Mouse (Mus musculus): ENCODE results near the gene Jpt1. TPM values are rescaled to one million over a fixed set of nuclear protein-coding genes. Genes with fewer than 3 reads are reported as not detected.
"Not testable (repeated sequence)": the region's sequence is repeated elsewhere in the genome, so short reads cannot be mapped to it uniquely, and the experiment has no call there.

The Jpt1 gene
- polyA plus RNA-seq, 1 experiment from 2014 or later: 496 TPM

- ATAC-seq: no peak
- peak overlapping the region; percentile 61 for H3K4me2 ChIP-seq (ENCODE audit: low read depth, low read length)
- H3K4me3 ChIP-seq (ENCODE audit: low read length): peak overlapping the region; percentile 97
- H3K27me3 ChIP-seq (replicated peaks; ENCODE audit: control insufficient read depth, insufficient read depth, low read length): no peaks in the 10 kb centered on the region
- H3K36me3 ChIP-seq (ENCODE audit: control insufficient read depth, insufficient read depth, low read length): no peaks in the 10 kb centered on the region
- H3K9ac ChIP-seq (ENCODE audit: low read depth, low read length): peak overlapping the region; percentile 95
- no peaks in the 10 kb centered on the region for H3K9me3 ChIP-seq (ENCODE audit: control insufficient read depth, low read length)
- 3% methylated on average over 11 of the region's 11 CpGs for WGBS
- H3K27ac ChIP-seq (ENCODE audit: low read length): peak overlapping the region; percentile 100
- no peaks in the 10 kb centered on the region for H3K4me1 ChIP-seq (ENCODE audit: control insufficient read depth, insufficient read depth, low read length)
These were observed 20.7 kb upstream of the Jpt1 start for GRCm38 (mm10) chr11:115534759-115535371.

GRCm38 (mm10) chr11:115526446-115526845 is 12.3 kb upstream of the Jpt1 start:
- H3K9ac ChIP-seq (ENCODE audit: low read depth, low read length); H3K4me1 ChIP-seq (ENCODE audit: control insufficient read depth, insufficient read depth, low read length); H3K4me3 ChIP-seq (ENCODE audit: low read length); H3K9me3 ChIP-seq (ENCODE audit: control insufficient read depth, low read length); H3K27ac ChIP-seq (ENCODE audit: low read length); H3K27me3 ChIP-seq (replicated peaks; ENCODE audit: control insufficient read depth, insufficient read depth, low read length); H3K36me3 ChIP-seq (ENCODE audit: control insufficient read depth, insufficient read depth, low read length); H3K4me2 ChIP-seq (ENCODE audit: low read depth, low read length); ATAC-seq: not testable (repeated sequence)
- 73% methylated on average over 3 of the region's 3 CpGs for WGBS

GRCm38 (mm10) chr11:115522703-115523102 is 8.5 kb upstream of the Jpt1 start:
- Histone ChIP-seq H3K27me3 (replicated peaks; ENCODE audit: control insufficient read depth, insufficient read depth, low read length) (no peaks in the 10 kb centered on the region), H3K4me1 (ENCODE audit: control insufficient read depth, insufficient read depth, low read length) (no peaks in the 10 kb centered on the region), H3K36me3 (ENCODE audit: control insufficient read depth, insufficient read depth, low read length) (peaks cover 4% of the 10 kb centered on the region; the same call in 1 of the 2 replicates), H3K4me3 (ENCODE audit: low read length) (no peak overlapping the region), H3K27ac (ENCODE audit: low read length) (no peak overlapping the region), H3K9ac (ENCODE audit: low read depth, low read length) (no peak overlapping the region), H3K9me3 (ENCODE audit: control insufficient read depth, low read length) (no peaks in the 10 kb centered on the region), H3K4me2 (ENCODE audit: low read depth, low read length) (no peak overlapping the region)
- 74% methylated on average over 2 of the region's 2 CpGs for WGBS
- ATAC-seq: no peak

- no peak for ATAC-seq
- H3K27ac ChIP-seq (ENCODE audit: low read length): no peak overlapping the region
- H3K36me3 ChIP-seq (ENCODE audit: control insufficient read depth, insufficient read depth, low read length): peaks cover 4% of the 10 kb centered on the region; the same call in 1 of the 2 replicates
- 89% methylated on average over 2 of the region's 2 CpGs for WGBS
- no peaks in the 10 kb centered on the region for H3K4me1 ChIP-seq (ENCODE audit: control insufficient read depth, insufficient read depth, low read length)
- no peak overlapping the region for H3K4me3 ChIP-seq (ENCODE audit: low read length)
- no peaks in the 10 kb centered on the region for H3K27me3 ChIP-seq (replicated peaks; ENCODE audit: control insufficient read depth, insufficient read depth, low read length)
- H3K9me3 ChIP-seq (ENCODE audit: control insufficient read depth, low read length): no peaks in the 10 kb centered on the region
- no peak overlapping the region for H3K4me2 ChIP-seq (ENCODE audit: low read depth, low read length)
- no peak overlapping the region for H3K9ac ChIP-seq (ENCODE audit: low read depth, low read length)
These were observed 8.1 kb upstream of the Jpt1 start for GRCm38 (mm10) chr11:115522238-115522637.

- no peak for ATAC-seq
- Histone ChIP-seq H3K9ac (ENCODE audit: low read depth, low read length) (no peak overlapping the region), H3K27ac (ENCODE audit: low read length) (no peak overlapping the region), H3K36me3 (ENCODE audit: control insufficient read depth, insufficient read depth, low read length) (peaks cover 4% of the 10 kb centered on the region; the same call in 1 of the 2 replicates), H3K27me3 (replicated peaks; ENCODE audit: control insufficient read depth, insufficient read depth, low read length) (no peaks in the 10 kb centered on the region), H3K4me1 (ENCODE audit: control insufficient read depth, insufficient read depth, low read length) (no peaks in the 10 kb centered on the region), H3K9me3 (ENCODE audit: control insufficient read depth, low read length) (no peaks in the 10 kb centered on the region), H3K4me3 (ENCODE audit: low read length) (no peak overlapping the region), H3K4me2 (ENCODE audit: low read depth, low read length) (no peak overlapping the region)
- 79% methylated on average over 4 of the region's 4 CpGs for WGBS
These were observed 6.9 kb upstream of the Jpt1 start for GRCm38 (mm10) chr11:115521080-115521479.

GRCm38 (mm10) chr11:115520218-115520617 is 6.0 kb upstream of the Jpt1 start:
- Histone ChIP-seq H3K9ac (ENCODE audit: low read depth, low read length) (no peak overlapping the region), H3K4me3 (ENCODE audit: low read length) (no peak overlapping the region), H3K4me1 (ENCODE audit: control insufficient read depth, insufficient read depth, low read length) (no peaks in the 10 kb centered on the region), H3K4me2 (ENCODE audit: low read depth, low read length) (no peak overlapping the region), H3K9me3 (ENCODE audit: control insufficient read depth, low read length) (no peaks in the 10 kb centered on the region), H3K27me3 (replicated peaks; ENCODE audit: control insufficient read depth, insufficient read depth, low read length) (no peaks in the 10 kb centered on the region), H3K36me3 (ENCODE audit: control insufficient read depth, insufficient read depth, low read length) (peaks cover 4% of the 10 kb centered on the region; the same call in 1 of the 2 replicates), H3K27ac (ENCODE audit: low read length) (no peak overlapping the region)
- ATAC-seq: no peak
- WGBS: 80% methylated on average over 2 of the region's 2 CpGs

- ATAC-seq: no peak
- H3K9me3 ChIP-seq (ENCODE audit: control insufficient read depth, low read length): no peaks in the 10 kb centered on the region
- H3K4me1 ChIP-seq (ENCODE audit: control insufficient read depth, insufficient read depth, low read length): no peaks in the 10 kb centered on the region
- no peaks in the 10 kb centered on the region for H3K27me3 ChIP-seq (replicated peaks; ENCODE audit: control insufficient read depth, insufficient read depth, low read length)
- peaks cover 4% of the 10 kb centered on the region; the same call in 1 of the 2 replicates for H3K36me3 ChIP-seq (ENCODE audit: control insufficient read depth, insufficient read depth, low read length)
- no peak overlapping the region for H3K4me3 ChIP-seq (ENCODE audit: low read length)
- 81% methylated on average over 3 of the region's 3 CpGs for WGBS
- H3K4me2 ChIP-seq (ENCODE audit: low read depth, low read length): no peak overlapping the region
- no peak overlapping the region for H3K27ac ChIP-seq (ENCODE audit: low read length)
- H3K9ac ChIP-seq (ENCODE audit: low read depth, low read length): no peak overlapping the region
These were observed 5.4 kb upstream of the Jpt1 start for GRCm38 (mm10) chr11:115519581-115519980.

GRCm38 (mm10) chr11:115518693-115519092 is 4.5 kb upstream of the Jpt1 start:
- Histone ChIP-seq H3K4me1 (ENCODE audit: control insufficient read depth, insufficient read depth, low read length) (no peaks in the 10 kb centered on the region), H3K4me2 (ENCODE audit: low read depth, low read length) (no peak overlapping the region), H3K4me3 (ENCODE audit: low read length) (no peak overlapping the region), H3K27me3 (replicated peaks; ENCODE audit: control insufficient read depth, insufficient read depth, low read length) (no peaks in the 10 kb centered on the region), H3K36me3 (ENCODE audit: control insufficient read depth, insufficient read depth, low read length) (peaks cover 4% of the 10 kb centered on the region; the same call in 1 of the 2 replicates), H3K9me3 (ENCODE audit: control insufficient read depth, low read length) (no peaks in the 10 kb centered on the region), H3K27ac (ENCODE audit: low read length) (no peak overlapping the region), H3K9ac (ENCODE audit: low read depth, low read length) (no peak overlapping the region)
- WGBS: 68% methylated on average over 9 of the region's 9 CpGs
- no peak for ATAC-seq

- Histone ChIP-seq H3K4me2 (ENCODE audit: low read depth, low read length) (no peak overlapping the region), H3K27me3 (replicated peaks; ENCODE audit: control insufficient read depth, insufficient read depth, low read length) (no peaks in the 10 kb centered on the region), H3K36me3 (ENCODE audit: control insufficient read depth, insufficient read depth, low read length) (no peaks in the 10 kb centered on the region), H3K4me3 (ENCODE audit: low read length) (no peak overlapping the region), H3K9ac (ENCODE audit: low read depth, low read length) (no peak overlapping the region), H3K27ac (ENCODE audit: low read length) (no peak overlapping the region), H3K4me1 (ENCODE audit: control insufficient read depth, insufficient read depth, low read length) (peaks cover 8% of the 10 kb centered on the region), H3K9me3 (ENCODE audit: control insufficient read depth, low read length) (no peaks in the 10 kb centered on the region)
- ATAC-seq: no peak
- 79% methylated on average over 5 of the region's 5 CpGs for WGBS
These were observed 2.8 kb upstream of the Jpt1 start for GRCm38 (mm10) chr11:115516942-115517341.

GRCm38 (mm10) chr11:115515021-115515420 is 834 bp upstream of the Jpt1 start:
- WGBS: 65% methylated on average over 6 of the region's 6 CpGs
- no peak for ATAC-seq
- no peaks in the 10 kb centered on the region for H3K36me3 ChIP-seq (ENCODE audit: control insufficient read depth, insufficient read depth, low read length)
- peaks cover 27% of the 10 kb centered on the region for H3K4me1 ChIP-seq (ENCODE audit: control insufficient read depth, insufficient read depth, low read length)
- no peak overlapping the region for H3K4me3 ChIP-seq (ENCODE audit: low read length)
- no peaks in the 10 kb centered on the region for H3K27me3 ChIP-seq (replicated peaks; ENCODE audit: control insufficient read depth, insufficient read depth, low read length)
- no peak overlapping the region for H3K9ac ChIP-seq (ENCODE audit: low read depth, low read length)
- no peak overlapping the region for H3K27ac ChIP-seq (ENCODE audit: low read length)
- no peak overlapping the region for H3K4me2 ChIP-seq (ENCODE audit: low read depth, low read length)
- no peaks in the 10 kb centered on the region for H3K9me3 ChIP-seq (ENCODE audit: control insufficient read depth, low read length)

Data from intestine, embryonic 16.5 days (tissue).